Mouse (Mus musculus): ENCODE data around the gene Srek1. TPM values are rescaled to one million over a fixed set of nuclear protein-coding genes. Genes with fewer than 3 reads are reported as not detected.
A peak's percentile ranks its signal among the peaks of the same experiment; 100 is the strongest.

Srek1 gene
- total and polyA plus RNA-seq, 3 experiments: 38.9 to 93.3 (median 45.6) TPM

- dilution Hi-C loops (cut with MboI; ENCODE audit: extremely low pct_ligation_motif_present, extremely low pct_unique_long_range_greater_than_20kb, low sequenced_read_pairs): no loop called here
- in situ Hi-C loops (cut with MboI; ENCODE audit: low pct_ligation_motif_present, low pct_unique_long_range_greater_than_20kb, low sequenced_read_pairs): loop anchor here (25.0 kb wide), 1 partner anchor 325 kb away; no protein-coding TSS in a partner anchor
Observed at GRCm38 (mm10) chr13:103761971-103762370, 12.4 kb downstream of the Srek1 start.

DNA sequence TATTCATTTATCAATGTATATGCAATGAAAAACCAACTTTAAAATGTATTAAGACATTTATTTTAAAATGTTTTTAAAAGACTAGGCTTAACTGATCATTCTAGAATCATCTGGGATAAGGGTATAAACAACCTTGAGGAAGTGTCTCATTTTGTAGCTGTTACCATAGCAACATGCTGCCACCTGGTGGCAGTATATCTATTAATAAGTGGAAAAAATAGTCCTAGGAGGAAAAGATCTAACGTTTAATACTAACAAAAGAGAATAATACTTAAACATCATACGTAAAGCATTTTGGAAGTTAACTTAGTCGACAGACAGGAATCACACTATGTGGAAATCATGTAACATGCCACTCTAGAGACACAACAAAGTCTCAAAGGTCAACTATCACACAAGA lies 23.0 kb downstream of the Srek1 start:
- H3K4me1 ChIP-seq (ENCODE audit: control insufficient read depth in 1 of 2, insufficient read depth in 2 of 2): peaks cover 0 to 14% of the 10 kb centered on the region in 2 experiments; a peak in 2 of 4 replicates
- H3K27ac ChIP-seq (ENCODE audit: insufficient read depth, low read depth): no peak overlapping the region
- H3K36me3 ChIP-seq (replicated peaks in 1 of 2; ENCODE audit: control insufficient read depth in 1 of 2, insufficient read depth in 1 of 2, low read length in 1 of 2): peaks cover 48 to 83% of the 10 kb centered on the region in 2 experiments
- peak; percentile 60 for DNase-seq (ENCODE audit: extremely low read depth)
- dilution Hi-C loops (cut with MboI; ENCODE audit: extremely low pct_ligation_motif_present, extremely low pct_unique_long_range_greater_than_20kb, low sequenced_read_pairs) (no loop called here), in situ Hi-C loops (cut with MboI; ENCODE audit: low pct_ligation_motif_present, low pct_unique_long_range_greater_than_20kb, low sequenced_read_pairs) (loop anchor here (25.0 kb wide), 1 partner anchor 336 kb away; no protein-coding TSS in a partner anchor)
- no peak overlapping the region for H3K9ac ChIP-seq (ENCODE audit: insufficient read depth, low read depth)
- H3K4me2 ChIP-seq (ENCODE audit: insufficient read depth, low read depth, poor library complexity, severe bottlenecking): no peak overlapping the region
- TF ChIP-seq MAZ (IDR thresholded peaks at IDR 0.05; ENCODE audit: low read depth, low read length): no peak
- TF ChIP-seq KAT2A (IDR thresholded peaks at IDR 0.05; ENCODE audit: insufficient replicate concordance, low read length): no peak
- TF ChIP-seq ZNF384 (IDR thresholded peaks at IDR 0.05; ENCODE audit: low read depth, low read length): no peak
- no peak for TF ChIP-seq ZC3H11A (IDR thresholded peaks at IDR 0.05; ENCODE audit: low read depth, low read length)
- TF ChIP-seq RCOR1 (conservative IDR thresholded peaks at IDR 0.05; ENCODE audit: low read depth, low read length): no peak
- no peak for TF ChIP-seq IRF4 (IDR thresholded peaks at IDR 0.05; ENCODE audit: low read depth, low read length)
- TF ChIP-seq CTCF (conservative IDR thresholded peaks at IDR 0.05 in 1 of 2, IDR thresholded peaks at IDR 0.05 in 1 of 2; ENCODE audit: low read depth in 2 of 2, low read length in 2 of 2): peak; percentile 4 to 66; a peak in 2 of 4 replicates
- peak; percentile 53 for TF ChIP-seq RAD21 (IDR thresholded peaks at IDR 0.05; ENCODE audit: low read depth, low read length)
- TF ChIP-seq SMC3 (IDR thresholded peaks at IDR 0.05; ENCODE audit: low read depth, low read length): peak; percentile 47
- H3K4me3 ChIP-seq (replicated peaks in 1 of 3; ENCODE audit: low read depth in 2 of 3, low read length in 2 of 3, poor library complexity in 1 of 3): no peak overlapping the region
- H3K27me3 ChIP-seq (replicated peaks): no peaks in the 10 kb centered on the region
- H3K79me2 ChIP-seq (replicated peaks; ENCODE audit: control insufficient read depth, extremely low read depth, insufficient read depth, poor library complexity, severe bottlenecking): 0 out of 2 replicates have a peak, but pooled peaks cover 2% of the 10 kb centered on the region
- H3K9me3 ChIP-seq (replicated peaks; ENCODE audit: low read length): no peaks in the 10 kb centered on the region

More at GRCm38 (mm10) chr13:103761971-103762370, 12.4 kb downstream of the Srek1 start:
- Histone ChIP-seq H3K27ac (ENCODE audit: insufficient read depth, low read depth) (no peak overlapping the region), H3K9me3 (replicated peaks; ENCODE audit: low read length) (no peaks in the 10 kb centered on the region), H3K4me1 (ENCODE audit: control insufficient read depth in 1 of 2, insufficient read depth in 2 of 2) (no peaks in the 10 kb centered on the region), H3K79me2 (replicated peaks; ENCODE audit: control insufficient read depth, extremely low read depth, insufficient read depth, poor library complexity, severe bottlenecking) (peaks cover 15% of the 10 kb centered on the region), H3K27me3 (replicated peaks) (no peaks in the 10 kb centered on the region), H3K4me3 (replicated peaks in 1 of 3; ENCODE audit: low read depth in 2 of 3, low read length in 2 of 3, poor library complexity in 1 of 3) (no peak overlapping the region), H3K36me3 (replicated peaks in 1 of 2; ENCODE audit: control insufficient read depth in 1 of 2, insufficient read depth in 1 of 2, low read length in 1 of 2) (peaks cover 46 to 87% of the 10 kb centered on the region in 2 experiments), H3K4me2 (ENCODE audit: insufficient read depth, low read depth, poor library complexity, severe bottlenecking) (no peak overlapping the region), H3K9ac (ENCODE audit: insufficient read depth, low read depth) (no peak overlapping the region)
- TF ChIP-seq ZMIZ1 (IDR thresholded peaks at IDR 0.05; ENCODE audit: low read depth, low read length) (no peak), ZC3H11A (IDR thresholded peaks at IDR 0.05; ENCODE audit: low read depth, low read length) (no peak), TBP (conservative IDR thresholded peaks at IDR 0.05; ENCODE audit: low read depth, low read length) (no peak), BHLHE40 (IDR thresholded peaks at IDR 0.05; ENCODE audit: low read depth, low read length) (no peak), POLR2A (IDR thresholded peaks at IDR 0.05; ENCODE audit: low read depth, low read length) (no peak), EP300 (IDR thresholded peaks at IDR 0.05; ENCODE audit: low read length) (no peak), SMC3 (IDR thresholded peaks at IDR 0.05; ENCODE audit: low read depth, low read length) (no peak), JUND (conservative IDR thresholded peaks at IDR 0.05; ENCODE audit: low read depth, low read length) (no peak), MXI1 (IDR thresholded peaks at IDR 0.05; ENCODE audit: low read depth, low read length) (no peak), RAD21 (IDR thresholded peaks at IDR 0.05; ENCODE audit: low read depth, low read length) (no peak), MAZ (IDR thresholded peaks at IDR 0.05; ENCODE audit: low read depth, low read length) (no peak), KAT2A (IDR thresholded peaks at IDR 0.05; ENCODE audit: insufficient replicate concordance, low read length) (no peak), MYC (IDR thresholded peaks at IDR 0.05; ENCODE audit: low read depth, low read length) (no peak), IRF4 (IDR thresholded peaks at IDR 0.05; ENCODE audit: low read depth, low read length) (no peak), NRF1 (IDR thresholded peaks at IDR 0.05; ENCODE audit: low read depth, low read length) (no peak), MEF2A (IDR thresholded peaks at IDR 0.05; ENCODE audit: borderline replicate concordance, low read depth, low read length) (no peak), ZNF384 (IDR thresholded peaks at IDR 0.05; ENCODE audit: low read depth, low read length) (no peak), USF1 (IDR thresholded peaks at IDR 0.05; ENCODE audit: low read depth, low read length) (no peak)
- DNase-seq (ENCODE audit: extremely low read depth): no peak

Data from CH12.LX (cell line).